Mouse (Mus musculus) neural tube, embryonic 14.5 days (tissue): ENCODE measurements around the gene Fnbp1. TPM values are rescaled to one million over a fixed set of nuclear protein-coding genes. Genes with fewer than 3 reads are reported as not detected.

ENCODE experiments used
- ATAC-seq: fragments of 200-750 bp; cut with Nextera tagmentation; 2 replicates; pipeline ENCODE4 v1.8.0; 2017; ENCODE audit warnings: low read depth, mild to moderate bottlenecking, moderate TSS enrichment, moderate library complexity
- H3K27ac ChIP-seq: fragments of 300-500 bp; sonication (generic); 2 replicates; pipeline ENCODE4 v1.5.1; 2014; ENCODE audit warnings: low read depth, mild to moderate bottlenecking, control low read depth, low read length, moderate library complexity, mixed read lengths
- H3K27me3 ChIP-seq: fragments of 300-500 bp; sonication (generic); 2 replicates; pipeline ENCODE4 v1.6.1; 2014; ENCODE audit warnings: low read length; ENCODE audit not compliant: control insufficient read depth, insufficient read depth
- H3K36me3 ChIP-seq: fragments of 300-500 bp; sonication (generic); 2 replicates; pipeline ENCODE4 v1.6.1; 2014; ENCODE audit warnings: low read length, mixed read lengths; ENCODE audit not compliant: control insufficient read depth, insufficient read depth
- H3K4me1 ChIP-seq: fragments of 300-500 bp; sonication (generic); 2 replicates; pipeline ENCODE4 v1.6.1; 2014; ENCODE audit warnings: low read length; ENCODE audit not compliant: control insufficient read depth, insufficient read depth
- H3K4me2 ChIP-seq: fragments of 300-500 bp; sonication (generic); 2 replicates; pipeline ENCODE4 v1.6.1; 2014; ENCODE audit warnings: mild to moderate bottlenecking, low read depth, low read length, control low read depth
- H3K4me3 ChIP-seq: fragments of 300-500 bp; sonication (generic); 2 replicates; pipeline ENCODE4 v1.5.1; 2014; ENCODE audit warnings: low read depth, low read length, control low read depth, mixed read lengths
- H3K9ac ChIP-seq: fragments of 300-500 bp; sonication (generic); replicated peaks from 2 replicates; pipeline ENCODE4 v1.6.1; 2014; ENCODE audit warnings: low read depth, mild to moderate bottlenecking, control low read depth, low read length, mixed read lengths
- H3K9me3 ChIP-seq: fragments of 300-500 bp; sonication (generic); 2 replicates; pipeline ENCODE4 v1.6.1; 2016; ENCODE audit warnings: low read length; ENCODE audit not compliant: control insufficient read depth
- WGBS: fragments of 180-500 bp; shearing (Covaris S2); extraction: QIAGEN DNeasy Blood & Tissue Kit; methylation state at CpG from one replicate; pipeline ENCODE4 v1.1.7; 2014; 5-methylcytosine and 5-hydroxymethylcytosine counted together
- polyA plus RNA-seq: library from polyadenylated mRNA; unstranded; fragments of >200 nt; fragmentation: Nextera tagmentation; extraction: Ambion mirVana; gene quantifications from 2 replicates; pipeline ENCODE4 v1.2.1, GENCODE M21; 2014

The Fnbp1 gene
- polyA plus RNA-seq, 1 experiment from 2014 or later, result 33.3 TPM

- H3K27me3 ChIP-seq, result no peaks in the 10 kb centered on the region
- H3K4me1 ChIP-seq, result no peaks in the 10 kb centered on the region
- H3K9me3 ChIP-seq, result no peaks in the 10 kb centered on the region
- no peak overlapping the region for H3K27ac ChIP-seq
- no peak for ATAC-seq
- 81% methylated on average over 8 of the region's 8 CpGs for WGBS
- H3K4me3 ChIP-seq, result no peak overlapping the region
- no peak overlapping the region for H3K4me2 ChIP-seq
- H3K36me3 ChIP-seq, result no peaks in the 10 kb centered on the region
- no peak overlapping the region for H3K9ac ChIP-seq
Observed at GRCm38 (mm10) chr2:31099079-31099478, 42.7 kb downstream of the Fnbp1 start.

GRCm38 (mm10) chr2:31098616-31099015 is 43.2 kb downstream of the Fnbp1 start:
- 96% methylated on average over 11 of the region's 11 CpGs for WGBS
- Histone ChIP-seq H3K4me2 (no peak overlapping the region), H3K4me3 (no peak overlapping the region), H3K4me1 (no peaks in the 10 kb centered on the region), H3K9me3 (no peaks in the 10 kb centered on the region), H3K27me3 (no peaks in the 10 kb centered on the region), H3K27ac (no peak overlapping the region), H3K36me3 (no peaks in the 10 kb centered on the region), H3K9ac (no peak overlapping the region)
- ATAC-seq, result no peak

- no peak overlapping the region for H3K4me3 ChIP-seq
- no peak overlapping the region for H3K9ac ChIP-seq
- 77% methylated on average over 2 of the region's 2 CpGs for WGBS
- H3K36me3 ChIP-seq, result no peaks in the 10 kb centered on the region
- no peak overlapping the region for H3K4me2 ChIP-seq
- no peak for ATAC-seq
- no peak overlapping the region for H3K27ac ChIP-seq
- H3K27me3 ChIP-seq, result no peaks in the 10 kb centered on the region
- H3K4me1 ChIP-seq, result no peaks in the 10 kb centered on the region
- H3K9me3 ChIP-seq, result no peaks in the 10 kb centered on the region
Observed at GRCm38 (mm10) chr2:31097276-31097675, 44.5 kb downstream of the Fnbp1 start.

GRCm38 (mm10) chr2:31096119-31096518 is 45.7 kb downstream of the Fnbp1 start:
- H3K9ac ChIP-seq, result no peak overlapping the region
- no peak overlapping the region for H3K27ac ChIP-seq
- 56% methylated on average over 15 of the region's 15 CpGs for WGBS
- no peaks in the 10 kb centered on the region for H3K27me3 ChIP-seq
- no peak for ATAC-seq
- no peak overlapping the region for H3K4me3 ChIP-seq
- H3K36me3 ChIP-seq, result no peaks in the 10 kb centered on the region
- no peak overlapping the region for H3K4me2 ChIP-seq
- H3K4me1 ChIP-seq, result no peaks in the 10 kb centered on the region
- H3K9me3 ChIP-seq, result no peaks in the 10 kb centered on the region

- Histone ChIP-seq H3K9me3 (no peaks in the 10 kb centered on the region), H3K36me3 (no peaks in the 10 kb centered on the region), H3K4me1 (no peaks in the 10 kb centered on the region), H3K4me3 (no peak overlapping the region), H3K4me2 (no peak overlapping the region), H3K9ac (no peak overlapping the region), H3K27me3 (no peaks in the 10 kb centered on the region), H3K27ac (no peak overlapping the region)
- WGBS, result 61% methylated on average over 5 of the region's 5 CpGs
- no peak for ATAC-seq
Observed at GRCm38 (mm10) chr2:31094565-31094964, 47.2 kb downstream of the Fnbp1 start.

- WGBS, result 92% methylated on average over 3 of the region's 3 CpGs
- ATAC-seq, result no peak
- Histone ChIP-seq H3K4me1 (peaks cover 6% of the 10 kb centered on the region; the same call in 1 of the 2 replicates), H3K36me3 (no peaks in the 10 kb centered on the region), H3K9me3 (no peaks in the 10 kb centered on the region), H3K4me3 (no peak overlapping the region), H3K27me3 (no peaks in the 10 kb centered on the region), H3K9ac (no peak overlapping the region), H3K27ac (no peak overlapping the region), H3K4me2 (no peak overlapping the region)
Observed at GRCm38 (mm10) chr2:31092939-31093338, 48.9 kb downstream of the Fnbp1 start.

GRCm38 (mm10) chr2:31091182-31091581 is 50.6 kb downstream of the Fnbp1 start:
- Histone ChIP-seq H3K4me1 (peaks cover 14% of the 10 kb centered on the region), H3K9ac (no peak overlapping the region), H3K4me3 (no peak overlapping the region), H3K36me3 (no peaks in the 10 kb centered on the region), H3K27me3 (no peaks in the 10 kb centered on the region), H3K27ac (no peak overlapping the region), H3K9me3 (no peaks in the 10 kb centered on the region), H3K4me2 (no peak overlapping the region)
- no peak for ATAC-seq
- WGBS, result 51% methylated on average over 3 of the region's 3 CpGs

GRCm38 (mm10) chr2:31089607-31090006 is 52.2 kb downstream of the Fnbp1 start:
- Histone ChIP-seq H3K27me3 (no peaks in the 10 kb centered on the region), H3K36me3 (no peaks in the 10 kb centered on the region), H3K4me2 (no peak overlapping the region), H3K4me1 (peaks cover 14% of the 10 kb centered on the region), H3K27ac (no peak overlapping the region), H3K9me3 (no peaks in the 10 kb centered on the region), H3K9ac (no peak overlapping the region), H3K4me3 (no peak overlapping the region)
- 65% methylated on average over 16 of the region's 16 CpGs for WGBS
- ATAC-seq, result no peak

GRCm38 (mm10) chr2:31088871-31089270 is 52.9 kb downstream of the Fnbp1 start:
- Histone ChIP-seq H3K27ac (no peak overlapping the region), H3K9ac (no peak overlapping the region)

More at GRCm38 (mm10) chr2:31088871-31089270, 52.9 kb downstream of the Fnbp1 start:
- WGBS, result 84% methylated on average over 8 of the region's 8 CpGs
- peaks cover 14% of the 10 kb centered on the region for H3K4me1 ChIP-seq
- no peaks in the 10 kb centered on the region for H3K27me3 ChIP-seq
- H3K9me3 ChIP-seq, result no peaks in the 10 kb centered on the region
- no peak overlapping the region for H3K4me3 ChIP-seq
- H3K4me2 ChIP-seq, result no peak overlapping the region
- no peaks in the 10 kb centered on the region for H3K36me3 ChIP-seq
- no peak for ATAC-seq
